Mouse (Mus musculus) olfactory bulb, adult 2 months (tissue): ENCODE measurements around the gene Tssk1.

Source experiments
- CTCF ChIP-seq: fragments of 200-500 bp; IDR thresholded peaks from 2 replicates; pipeline ENCODE4 v1.5.1; 2012; ENCODE audit warnings: low read depth, mild to moderate bottlenecking, low read length, moderate library complexity; ENCODE audit not compliant: insufficient read depth
- POLR2A ChIP-seq: fragments of 200-500 bp; IDR thresholded peaks from 2 replicates; pipeline ENCODE4 v1.6.1; 2012; ENCODE audit warnings: mild to moderate bottlenecking, low read depth, low read length, moderate library complexity; ENCODE audit not compliant: insufficient read depth

DNA sequence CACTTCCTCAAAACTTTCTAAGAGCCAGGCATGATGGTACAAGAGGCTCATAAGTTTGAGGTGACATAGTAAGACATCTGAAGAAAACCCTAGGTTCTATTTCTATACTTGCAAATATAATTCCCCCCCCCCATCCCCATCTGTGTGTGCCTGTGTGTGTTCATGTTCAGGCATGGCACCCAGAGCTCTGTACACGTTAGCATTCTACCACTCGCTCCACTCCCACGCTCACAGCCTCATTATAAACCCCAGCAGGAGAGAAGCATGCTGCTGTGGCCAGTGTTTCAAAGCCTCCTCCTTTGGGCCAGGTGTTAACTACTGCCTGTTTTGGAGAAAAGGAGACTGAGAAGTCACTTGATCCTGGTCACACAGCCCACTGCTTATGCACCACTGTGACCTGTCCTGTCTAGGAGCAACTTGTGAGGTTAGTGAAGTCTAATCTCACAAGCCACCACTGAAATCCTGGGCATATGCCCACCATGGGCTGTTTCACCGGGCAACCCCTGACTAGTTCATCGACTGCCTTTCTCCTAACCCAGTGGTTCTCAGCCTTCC is 38.0 kb downstream of the Tssk1 start:
- TF ChIP-seq CTCF, result no peak
- no peak for TF ChIP-seq POLR2A
